Mouse (Mus musculus) inflammation-experienced regulatory T-cells, adult 6 months (primary cell): Measurements from ENCODE around the gene Zmym2. TPM values are rescaled to one million over a fixed set of nuclear protein-coding genes. Genes with fewer than 3 reads are reported as not detected.
A peak's percentile ranks its signal among the peaks of the same experiment; 100 is the strongest.
"Not testable (repeated sequence)": the region's sequence is repeated elsewhere in the genome, so short reads cannot be mapped to it uniquely, and the experiment has no call there.

Source experiments
- ATAC-seq: one replicate; pipeline ENCODE4 v1.8.0; 2017
- polyA plus RNA-seq, 3 experiments: library from polyadenylated mRNA; unstranded; fragments of 100-300 nt; shearing (Covaris generic); gene quantifications; one replicate each; pipeline ENCODE4 v1.2.1; 2017

The Zmym2 gene
- 10 to 100 TPM; 35.1 to 67.2 (median 57.1) TPM for polyA plus RNA-seq

GRCm38 (mm10) chr14:56886594-56887513, at the start of gene Zmym2:
Zmym2 (plus strand) TSS chr14:56886653.
- ATAC-seq, result peak; percentile 22

GRCm38 (mm10) chr14:56844033-56844432, 42.4 kb upstream of the Zmym2 start:
- no peak for ATAC-seq

- ATAC-seq, result no peak
Observed at GRCm38 (mm10) chr14:56844507-56844906, 41.9 kb upstream of the Zmym2 start.

GRCm38 (mm10) chr14:56848322-56848721, 38.1 kb upstream of the Zmym2 start:
- ATAC-seq, result no peak

- no peak for ATAC-seq
Observed at GRCm38 (mm10) chr14:56849681-56850080, 36.8 kb upstream of the Zmym2 start.

GRCm38 (mm10) chr14:56864041-56864440, 22.4 kb upstream of the Zmym2 start:
- ATAC-seq, result no peak

GRCm38 (mm10) chr14:56864641-56865040, 21.8 kb upstream of the Zmym2 start:
- ATAC-seq, result no peak

GRCm38 (mm10) chr14:56865112-56865511, 21.3 kb upstream of the Zmym2 start:
- not testable (repeated sequence) for ATAC-seq

- ATAC-seq, result no peak
Observed at GRCm38 (mm10) chr14:56873525-56873924, 12.9 kb upstream of the Zmym2 start.

GRCm38 (mm10) chr14:56875586-56876159, 10.8 kb upstream of the Zmym2 start:
- ATAC-seq, result no peak

- ATAC-seq, result no peak
Observed at GRCm38 (mm10) chr14:56881271-56881670, 5.2 kb upstream of the Zmym2 start.

GRCm38 (mm10) chr14:56883431-56883830, 3.0 kb upstream of the Zmym2 start:
- ATAC-seq, result no peak

- ATAC-seq, result peak; percentile 42
Observed at GRCm38 (mm10) chr14:56885308-56885771, 1.1 kb upstream of the Zmym2 start.

- peak; percentile 81 for ATAC-seq
Observed at GRCm38 (mm10) chr14:56885986-56886593, 363 bp upstream of the Zmym2 start.

- ATAC-seq, result no peak
Observed at GRCm38 (mm10) chr14:56887514-56887880, 1.0 kb downstream of the Zmym2 start.

- peak; percentile 60 for ATAC-seq
Observed at GRCm38 (mm10) chr14:56887887-56888286, 1.4 kb downstream of the Zmym2 start.

GRCm38 (mm10) chr14:56888416-56888815, 2.0 kb downstream of the Zmym2 start:
- ATAC-seq, result no peak

- ATAC-seq, result no peak
Observed at GRCm38 (mm10) chr14:56894417-56894816, 8.0 kb downstream of the Zmym2 start.

- no peak for ATAC-seq
Observed at GRCm38 (mm10) chr14:56896521-56896920, 10.1 kb downstream of the Zmym2 start.

GRCm38 (mm10) chr14:56897475-56897874, 11.0 kb downstream of the Zmym2 start:
- no peak for ATAC-seq

- no peak for ATAC-seq
Observed at GRCm38 (mm10) chr14:56899656-56900055, 13.2 kb downstream of the Zmym2 start.

GRCm38 (mm10) chr14:56903039-56903438, 16.6 kb downstream of the Zmym2 start:
- ATAC-seq, result no peak

- ATAC-seq, result no peak
Observed at GRCm38 (mm10) chr14:56905696-56906095, 19.2 kb downstream of the Zmym2 start.
